Mouse (Mus musculus): ENCODE data around the gene Bdh2. TPM values are rescaled to one million over a fixed set of nuclear protein-coding genes. Genes with fewer than 3 reads are reported as not detected.
A peak's percentile ranks its signal among the peaks of the same experiment; 100 is the strongest.

Bdh2 gene
- polyA plus RNA-seq, 2 experiments: 12.2 to 16.8 TPM

DNA sequence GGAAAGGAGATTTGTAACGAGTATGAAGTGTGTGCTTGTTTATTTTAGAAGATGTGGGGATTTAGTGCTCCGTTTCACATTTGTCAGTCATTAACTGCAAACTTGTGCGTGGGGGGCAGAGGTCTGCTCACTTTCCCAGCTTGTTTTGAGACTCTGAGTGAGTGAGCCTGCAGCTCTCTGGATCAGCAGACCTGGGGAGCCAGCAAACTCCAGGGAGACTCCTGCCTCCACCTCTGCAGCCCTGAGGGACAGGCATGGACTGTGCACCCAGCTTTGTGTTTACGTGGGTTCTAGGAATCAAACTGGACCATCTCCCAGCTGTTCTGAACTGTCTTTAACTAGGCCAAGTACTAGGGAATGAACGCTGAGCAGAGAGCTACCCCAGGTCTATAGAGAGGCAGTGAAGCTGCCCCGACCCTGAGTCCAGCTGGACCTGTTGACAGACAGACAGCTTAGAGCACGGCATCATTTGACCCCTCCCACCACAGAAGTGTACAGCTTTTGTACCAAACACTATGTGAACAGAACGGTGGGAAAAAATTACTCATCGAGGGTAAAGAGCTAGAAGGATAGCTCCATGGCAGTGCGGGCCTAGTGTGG is 11.5 kb upstream of the Bdh2 start:
- Histone ChIP-seq H3K27me3 (ENCODE audit: control insufficient read depth, insufficient read depth, low read length) (no peaks in the 10 kb centered on the region), H3K4me2 (replicated peaks; ENCODE audit: low read depth, low read length, severe bottlenecking) (no peak overlapping the region), H3K9ac (ENCODE audit: low read depth, low read length, severe bottlenecking) (no peak overlapping the region), H3K36me3 (ENCODE audit: control insufficient read depth, insufficient read depth, low read length) (peaks cover 58% of the 10 kb centered on the region), H3K27ac (replicated peaks; ENCODE audit: low read depth, low read length) (no peak overlapping the region), H3K4me1 (ENCODE audit: control insufficient read depth, insufficient read depth, low read length) (no peaks in the 10 kb centered on the region), H3K4me3 (replicated peaks; ENCODE audit: low read length) (no peak overlapping the region), H3K9me3 (ENCODE audit: control insufficient read depth, low read length) (no peaks in the 10 kb centered on the region)
- WGBS: 90% methylated on average over 10 of the region's 10 CpGs
- no peak for TF ChIP-seq POLR2A (IDR thresholded peaks at IDR 0.05; ENCODE audit: borderline replicate concordance, extremely low read depth, insufficient read depth, insufficient read length)
- ATAC-seq (ENCODE audit: low FRiP score, low read depth) (no peak), DNase-seq (ENCODE audit: low spot score) (no peak)

DNA sequence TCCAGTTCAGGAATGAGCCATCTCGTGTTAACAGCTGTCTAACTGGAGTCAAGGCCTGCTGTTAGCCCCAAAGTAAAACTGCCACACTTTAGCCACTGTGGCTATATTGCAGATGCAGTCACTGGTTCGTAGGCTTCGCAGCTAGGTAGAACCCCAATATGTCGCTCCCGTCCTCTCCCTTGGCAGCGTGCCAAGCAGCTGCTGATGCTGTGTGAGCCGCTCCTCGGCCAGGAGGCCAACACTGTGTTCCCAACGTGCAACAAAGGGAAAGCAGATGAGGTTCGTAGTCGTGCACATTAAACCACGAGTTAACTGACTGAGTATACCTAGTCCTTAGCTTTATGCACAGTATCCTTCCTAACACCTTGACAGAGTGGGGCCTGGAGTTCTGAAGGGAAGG is 8.4 kb upstream of the Bdh2 start:
- no peaks in the 10 kb centered on the region for H3K9me3 ChIP-seq (ENCODE audit: control insufficient read depth, low read length)
- no peaks in the 10 kb centered on the region for H3K4me1 ChIP-seq (ENCODE audit: control insufficient read depth, insufficient read depth, low read length)
- H3K36me3 ChIP-seq (ENCODE audit: control insufficient read depth, insufficient read depth, low read length): peaks cover 33% of the 10 kb centered on the region
- ATAC-seq (ENCODE audit: low FRiP score, low read depth) (peak; percentile 58; the same call in 1 of the 2 replicates), DNase-seq (ENCODE audit: low spot score) (peak; percentile 25)
- H3K4me3 ChIP-seq (replicated peaks; ENCODE audit: low read length): no peak overlapping the region
- no peak overlapping the region for H3K9ac ChIP-seq (ENCODE audit: low read depth, low read length, severe bottlenecking)
- WGBS: 57% methylated on average over 12 of the region's 12 CpGs
- no peak for TF ChIP-seq POLR2A (IDR thresholded peaks at IDR 0.05; ENCODE audit: borderline replicate concordance, extremely low read depth, insufficient read depth, insufficient read length)
- H3K27ac ChIP-seq (replicated peaks; ENCODE audit: low read depth, low read length): no peak overlapping the region
- no peak overlapping the region for H3K4me2 ChIP-seq (replicated peaks; ENCODE audit: low read depth, low read length, severe bottlenecking)
- no peaks in the 10 kb centered on the region for H3K27me3 ChIP-seq (ENCODE audit: control insufficient read depth, insufficient read depth, low read length)

DNA sequence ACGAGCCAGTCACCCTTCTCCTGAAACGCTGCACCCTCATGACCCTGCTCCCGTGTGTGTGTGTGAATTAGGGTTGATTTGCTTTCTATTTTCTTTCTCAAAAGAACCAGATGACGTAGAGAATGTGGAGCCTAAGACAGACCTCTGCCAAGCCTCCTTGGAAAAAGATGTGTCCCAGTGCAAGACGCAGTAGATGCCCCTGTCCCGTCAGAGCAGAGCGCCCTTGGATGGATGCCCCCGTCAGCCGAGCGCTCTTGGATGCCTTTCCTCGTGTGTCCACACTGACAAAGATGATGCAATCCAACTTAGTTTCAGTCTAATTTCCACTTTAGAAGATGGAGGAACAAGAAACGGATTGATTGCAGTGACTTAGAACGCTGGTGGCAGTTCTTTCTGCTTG is 8.0 kb upstream of the Bdh2 start:
- peaks cover 31% of the 10 kb centered on the region for H3K36me3 ChIP-seq (ENCODE audit: control insufficient read depth, insufficient read depth, low read length)
- H3K27ac ChIP-seq (replicated peaks; ENCODE audit: low read depth, low read length): no peak overlapping the region
- DNase-seq (ENCODE audit: low spot score) (no peak), ATAC-seq (ENCODE audit: low FRiP score, low read depth) (no peak)
- no peak overlapping the region for H3K9ac ChIP-seq (ENCODE audit: low read depth, low read length, severe bottlenecking)
- H3K27me3 ChIP-seq (ENCODE audit: control insufficient read depth, insufficient read depth, low read length): no peaks in the 10 kb centered on the region
- WGBS: 92% methylated on average over 13 of the region's 13 CpGs
- TF ChIP-seq POLR2A (IDR thresholded peaks at IDR 0.05; ENCODE audit: borderline replicate concordance, extremely low read depth, insufficient read depth, insufficient read length): no peak
- no peak overlapping the region for H3K4me3 ChIP-seq (replicated peaks; ENCODE audit: low read length)
- H3K9me3 ChIP-seq (ENCODE audit: control insufficient read depth, low read length): no peaks in the 10 kb centered on the region
- no peak overlapping the region for H3K4me2 ChIP-seq (replicated peaks; ENCODE audit: low read depth, low read length, severe bottlenecking)
- no peaks in the 10 kb centered on the region for H3K4me1 ChIP-seq (ENCODE audit: control insufficient read depth, insufficient read depth, low read length)

DNA sequence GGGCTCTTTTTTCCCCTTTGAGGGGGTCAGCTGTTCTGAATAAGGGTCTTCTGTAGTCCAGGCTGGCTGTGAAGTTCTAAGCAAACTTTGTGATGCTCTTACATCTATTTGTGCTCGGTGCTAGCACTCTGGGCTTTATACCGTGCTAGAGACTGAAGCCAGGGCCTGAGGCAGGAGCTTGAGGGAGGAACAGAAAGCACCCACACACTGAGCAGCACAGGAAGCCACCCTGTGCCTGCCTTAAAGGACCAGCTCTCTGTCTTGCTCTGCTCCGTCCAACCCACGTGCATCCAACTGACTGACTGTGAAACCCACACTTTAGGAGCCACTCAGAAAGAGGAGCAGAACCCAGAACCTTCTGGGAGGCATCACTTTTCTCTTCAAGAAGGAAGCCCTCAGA is 861 bp upstream of the Bdh2 start:
- no peak for TF ChIP-seq POLR2A (IDR thresholded peaks at IDR 0.05; ENCODE audit: borderline replicate concordance, extremely low read depth, insufficient read depth, insufficient read length)
- Histone ChIP-seq H3K27ac (replicated peaks; ENCODE audit: low read depth, low read length) (no peak overlapping the region), H3K27me3 (ENCODE audit: control insufficient read depth, insufficient read depth, low read length) (no peaks in the 10 kb centered on the region), H3K4me3 (replicated peaks; ENCODE audit: low read length) (no peak overlapping the region), H3K9ac (ENCODE audit: low read depth, low read length, severe bottlenecking) (peak overlapping the region; percentile 13; the same call in 1 of the 2 replicates), H3K4me1 (ENCODE audit: control insufficient read depth, insufficient read depth, low read length) (no peaks in the 10 kb centered on the region), H3K4me2 (replicated peaks; ENCODE audit: low read depth, low read length, severe bottlenecking) (no peak overlapping the region), H3K36me3 (ENCODE audit: control insufficient read depth, insufficient read depth, low read length) (no peaks in the 10 kb centered on the region), H3K9me3 (ENCODE audit: control insufficient read depth, low read length) (no peaks in the 10 kb centered on the region; the same call in 1 of the 2 replicates)
- DNase-seq (ENCODE audit: low spot score): no peak
- no peak for ATAC-seq (ENCODE audit: low FRiP score, low read depth)
- 76% methylated on average over 4 of the region's 4 CpGs for WGBS

DNA sequence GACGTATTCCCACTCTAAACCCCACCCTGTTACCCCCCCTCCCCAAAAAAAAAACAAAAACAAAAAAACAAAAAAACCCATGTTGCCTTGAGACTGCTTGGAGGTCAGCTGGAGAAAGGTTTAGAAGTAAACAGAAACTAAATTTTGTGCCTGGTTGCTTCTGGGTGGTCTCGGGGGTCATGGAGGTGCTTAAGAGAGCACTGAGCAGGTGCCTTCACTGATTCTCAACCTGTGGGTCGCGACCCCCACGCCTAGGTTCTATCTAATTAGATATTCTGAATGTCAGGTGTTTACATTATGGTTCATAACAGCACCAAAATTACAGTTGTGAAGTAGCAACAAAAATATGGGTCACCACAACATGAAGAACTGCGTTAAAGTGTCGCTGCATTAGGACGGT is 680 bp downstream of the Bdh2 start:
- DNase-seq (ENCODE audit: low spot score) (no peak), ATAC-seq (ENCODE audit: low FRiP score, low read depth) (no peak)
- H3K4me3 ChIP-seq (replicated peaks; ENCODE audit: low read length): no peak overlapping the region
- no peaks in the 10 kb centered on the region for H3K4me1 ChIP-seq (ENCODE audit: control insufficient read depth, insufficient read depth, low read length)
- H3K27ac ChIP-seq (replicated peaks; ENCODE audit: low read depth, low read length): no peak overlapping the region
- H3K9ac ChIP-seq (ENCODE audit: low read depth, low read length, severe bottlenecking): no peak overlapping the region
- peak overlapping the region; percentile 42 for H3K4me2 ChIP-seq (replicated peaks; ENCODE audit: low read depth, low read length, severe bottlenecking)
- WGBS: 76% methylated on average over 8 of the region's 8 CpGs
- no peaks in the 10 kb centered on the region for H3K27me3 ChIP-seq (ENCODE audit: control insufficient read depth, insufficient read depth, low read length)
- H3K36me3 ChIP-seq (ENCODE audit: control insufficient read depth, insufficient read depth, low read length): no peaks in the 10 kb centered on the region
- no peaks in the 10 kb centered on the region; the same call in 1 of the 2 replicates for H3K9me3 ChIP-seq (ENCODE audit: control insufficient read depth, low read length)
- no peak for TF ChIP-seq POLR2A (IDR thresholded peaks at IDR 0.05; ENCODE audit: borderline replicate concordance, extremely low read depth, insufficient read depth, insufficient read length)
